Mouse (Mus musculus) right cerebral cortex, adult 18-20 months (tissue): ENCODE measurements around the gene Scnm1.
A peak's percentile ranks its signal among the peaks of the same experiment; 100 is the strongest.
"Not testable (repeated sequence)": the region's sequence is repeated elsewhere in the genome, so short reads cannot be mapped to it uniquely, and the experiment has no call there.

Experiments
- DNase-seq: peaks from one replicate; pipeline ENCODE4 v3.0.0; 2022; ENCODE audit warnings: mixed read lengths

Scnm1 gene

GRCm38 (mm10) chr3:95142617-95143011 lies 8.8 kb upstream of the Scnm1 start:
- peak; percentile 79 for DNase-seq

GRCm38 (mm10) chr3:95141952-95142616 lies 8.3 kb upstream of the Scnm1 start, which contains the start of gene Tnfaip8l2:
Tnfaip8l2 (minus strand) TSS chr3:95142360.
- no peak for DNase-seq

- no peak for DNase-seq
These were observed 7.7 kb upstream of the Scnm1 start for GRCm38 (mm10) chr3:95141474-95141873.

GRCm38 (mm10) chr3:95140795-95141194 lies 7.0 kb upstream of the Scnm1 start:
- no peak for DNase-seq

- no peak for DNase-seq
These were observed 6.4 kb upstream of the Scnm1 start for GRCm38 (mm10) chr3:95140289-95140595.

- DNase-seq = no peak
These were observed 5.9 kb upstream of the Scnm1 start for GRCm38 (mm10) chr3:95139586-95140288.

GRCm38 (mm10) chr3:95136336-95136735 lies 2.5 kb upstream of the Scnm1 start:
- no peak for DNase-seq

- no peak for DNase-seq
These were observed 1.7 kb upstream of the Scnm1 start for GRCm38 (mm10) chr3:95135433-95136052.

GRCm38 (mm10) chr3:95135023-95135422 lies 1.2 kb upstream of the Scnm1 start:
- DNase-seq = no peak

GRCm38 (mm10) chr3:95134133-95134532 lies 322 bp upstream of the Scnm1 start:
- DNase-seq = not testable (repeated sequence)

- no peak for DNase-seq
These were observed 635 bp downstream of the Scnm1 start for GRCm38 (mm10) chr3:95133176-95133575.

GRCm38 (mm10) chr3:95132389-95132788 lies 1.4 kb downstream of the Scnm1 start:
- not testable (repeated sequence) for DNase-seq

GRCm38 (mm10) chr3:95130081-95130480 lies 3.7 kb downstream of the Scnm1 start:
- DNase-seq = no peak

GRCm38 (mm10) chr3:95129226-95129651 lies 4.6 kb downstream of the Scnm1 start:
- no peak for DNase-seq

- no peak for DNase-seq
These were observed 8.8 kb downstream of the Scnm1 start for GRCm38 (mm10) chr3:95124972-95125371.

GRCm38 (mm10) chr3:95124246-95124645 lies 9.6 kb downstream of the Scnm1 start, which contains the start of gene Tmod4:
Tmod4 (plus strand) TSS chr3:95124476.
- DNase-seq = no peak

GRCm38 (mm10) chr3:95121580-95121979 lies 12.2 kb downstream of the Scnm1 start:
- no peak for DNase-seq

- DNase-seq = no peak
These were observed 16.1 kb downstream of the Scnm1 start for GRCm38 (mm10) chr3:95117751-95118150.

GRCm38 (mm10) chr3:95112760-95113159 lies 21.1 kb downstream of the Scnm1 start:
- DNase-seq = no peak

GRCm38 (mm10) chr3:95110911-95111726 lies 22.7 kb downstream of the Scnm1 start, which contains the start of gene Vps72:
Vps72 (plus strand) TSS chr3:95111022.
- DNase-seq = peak; percentile 92

- DNase-seq = no peak
These were observed 25.9 kb downstream of the Scnm1 start for GRCm38 (mm10) chr3:95107898-95108297.

- DNase-seq = not testable (repeated sequence)
These were observed 26.5 kb downstream of the Scnm1 start for GRCm38 (mm10) chr3:95107308-95107707.
